Mouse (Mus musculus): ENCODE measurements at regions not wholly inside any gene's neighbourhood (a gene's known extent, or its start where the extent isn't known, plus 50 kb on each side); places are given as distances from the start of the nearest gene placed in this dataset.

DNA sequence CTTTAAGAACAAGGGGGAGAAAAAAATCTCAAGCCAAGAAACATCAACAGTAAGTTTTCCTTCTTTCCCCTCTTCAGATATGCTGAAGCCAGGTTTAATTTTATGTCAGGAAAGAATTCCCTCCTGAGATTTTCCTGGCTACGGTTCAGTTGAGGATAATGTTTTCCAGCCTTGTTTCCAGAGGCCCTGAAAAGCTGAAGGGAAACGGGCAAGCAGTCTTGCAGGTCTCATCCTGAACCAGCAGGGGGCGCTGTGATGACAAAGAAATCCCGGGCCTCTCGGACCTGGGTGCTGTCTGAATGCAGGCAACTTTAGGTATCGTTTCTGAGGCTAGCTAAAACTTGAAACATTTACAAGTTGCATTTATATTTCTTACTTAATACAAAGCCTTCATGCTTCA is 61.5 kb upstream of the Dab2 start:
- TF ChIP-seq CTCF (IDR thresholded peaks at IDR 0.05; ENCODE audit: low read depth) (peak; percentile 85), EP300 (IDR thresholded peaks at IDR 0.05; ENCODE audit: low read depth) (no peak)

Measured in liver, postnatal 0 days (tissue).